Mouse (Mus musculus): ENCODE measurements at regions not wholly inside any gene's neighbourhood (a gene's known extent, or its start where the extent isn't known, plus 50 kb on each side); places are given as distances from the start of the nearest gene placed in this dataset.

- no peak overlapping the region for H3K4me2 ChIP-seq (ENCODE audit: low read length)
- no peak overlapping the region for H3K9ac ChIP-seq (replicated peaks; ENCODE audit: low read length)
- 22% methylated on average over 12 of the region's 12 CpGs for WGBS
- peaks cover 12% of the 10 kb centered on the region for H3K4me1 ChIP-seq (ENCODE audit: control insufficient read depth, insufficient read depth, low read length)
- H3K27me3 ChIP-seq (ENCODE audit: control insufficient read depth, insufficient read depth, low read length), result peaks cover 56% of the 10 kb centered on the region
- ATAC-seq (ENCODE audit: low FRiP score, low TSS enrichment), result no peak
- no peaks in the 10 kb centered on the region for H3K9me3 ChIP-seq (ENCODE audit: control insufficient read depth, low read length)
- DNase-seq, result peak; percentile 49
- no peak overlapping the region for H3K27ac ChIP-seq (replicated peaks; ENCODE audit: low read depth, low read length)
- no peaks in the 10 kb centered on the region for H3K36me3 ChIP-seq (ENCODE audit: control insufficient read depth, insufficient read depth, low read length)
- no peak overlapping the region for H3K4me3 ChIP-seq (replicated peaks; ENCODE audit: low read depth, low read length)
Observed at GRCm38 (mm10) chr16:29735371-29736008, 156.4 kb downstream of the Opa1 start.

DNA sequence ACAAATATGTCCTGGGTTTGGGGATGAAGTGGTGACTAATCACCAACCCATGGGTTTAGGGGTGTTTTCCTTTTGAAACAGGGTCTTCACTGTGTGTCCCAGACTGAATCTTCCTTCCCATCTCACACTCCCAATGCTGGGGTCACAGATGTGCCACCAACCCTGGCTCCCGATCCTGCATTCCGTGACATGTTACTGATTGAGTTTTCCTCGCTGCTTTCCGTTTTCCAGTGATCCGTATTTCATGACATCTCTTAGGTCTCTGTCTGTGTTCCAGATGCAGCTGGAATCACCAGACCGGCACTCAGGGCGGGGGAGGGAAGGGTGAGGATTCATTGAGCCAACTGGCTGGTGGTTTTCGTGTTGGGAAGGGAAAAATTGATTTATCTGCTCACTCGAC lies 157.1 kb downstream of the Opa1 start:
- no peak overlapping the region for H3K4me2 ChIP-seq (ENCODE audit: low read length)
- H3K9ac ChIP-seq (replicated peaks; ENCODE audit: low read length), result no peak overlapping the region
- ATAC-seq (ENCODE audit: low FRiP score, low TSS enrichment) (no peak), DNase-seq (no peak)
- H3K4me1 ChIP-seq (ENCODE audit: control insufficient read depth, insufficient read depth, low read length), result peaks cover 12% of the 10 kb centered on the region
- H3K27ac ChIP-seq (replicated peaks; ENCODE audit: low read depth, low read length), result no peak overlapping the region
- no peaks in the 10 kb centered on the region for H3K9me3 ChIP-seq (ENCODE audit: control insufficient read depth, low read length)
- peaks cover 48% of the 10 kb centered on the region for H3K27me3 ChIP-seq (ENCODE audit: control insufficient read depth, insufficient read depth, low read length)
- 70% methylated on average over 9 of the region's 9 CpGs for WGBS
- H3K36me3 ChIP-seq (ENCODE audit: control insufficient read depth, insufficient read depth, low read length), result no peaks in the 10 kb centered on the region
- no peak overlapping the region for H3K4me3 ChIP-seq (replicated peaks; ENCODE audit: low read depth, low read length)

DNA sequence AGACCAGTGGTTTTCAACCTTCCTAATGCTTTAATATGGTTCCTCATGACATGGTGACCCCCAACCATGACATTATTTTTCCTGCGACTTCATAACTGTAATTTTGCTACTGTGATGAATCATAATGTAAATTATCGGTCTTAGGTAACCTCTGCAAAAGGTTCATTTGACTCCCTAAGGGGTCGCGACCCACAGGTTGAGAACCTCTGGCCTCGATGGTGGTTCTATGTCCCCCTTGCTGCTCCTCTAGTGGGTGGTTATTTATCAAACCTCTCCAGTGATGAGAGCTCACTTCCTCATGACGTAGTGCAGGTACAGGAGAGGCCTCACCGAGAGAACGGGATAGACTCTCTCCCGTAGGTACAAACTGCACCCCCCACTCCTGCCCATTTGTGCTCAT lies 158.9 kb downstream of the Opa1 start:
- H3K9me3 ChIP-seq (ENCODE audit: control insufficient read depth, low read length), result no peaks in the 10 kb centered on the region
- DNase-seq (no peak), ATAC-seq (ENCODE audit: low FRiP score, low TSS enrichment) (no peak)
- WGBS, result 96% methylated on average over 9 of the region's 9 CpGs
- H3K4me2 ChIP-seq (ENCODE audit: low read length), result no peak overlapping the region
- no peaks in the 10 kb centered on the region for H3K36me3 ChIP-seq (ENCODE audit: control insufficient read depth, insufficient read depth, low read length)
- H3K4me3 ChIP-seq (replicated peaks; ENCODE audit: low read depth, low read length), result no peak overlapping the region
- peaks cover 30% of the 10 kb centered on the region for H3K27me3 ChIP-seq (ENCODE audit: control insufficient read depth, insufficient read depth, low read length)
- H3K4me1 ChIP-seq (ENCODE audit: control insufficient read depth, insufficient read depth, low read length), result peaks cover 12% of the 10 kb centered on the region
- H3K27ac ChIP-seq (replicated peaks; ENCODE audit: low read depth, low read length), result no peak overlapping the region
- H3K9ac ChIP-seq (replicated peaks; ENCODE audit: low read length), result no peak overlapping the region

GRCm38 (mm10) chr16:29742497-29743230 lies 163.5 kb downstream of the Opa1 start:
- WGBS, result 67% methylated on average over 14 of the region's 14 CpGs

GRCm38 (mm10) chr16:29745486-29745885 lies 166.4 kb downstream of the Opa1 start:
- DNase-seq (no peak), ATAC-seq (ENCODE audit: low FRiP score, low TSS enrichment) (no peak)
- Histone ChIP-seq H3K9me3 (ENCODE audit: control insufficient read depth, low read length) (no peaks in the 10 kb centered on the region; the same call in 1 of the 2 replicates), H3K4me2 (ENCODE audit: low read length) (no peak overlapping the region), H3K4me1 (ENCODE audit: control insufficient read depth, insufficient read depth, low read length) (no peaks in the 10 kb centered on the region), H3K9ac (replicated peaks; ENCODE audit: low read length) (no peak overlapping the region), H3K4me3 (replicated peaks; ENCODE audit: low read depth, low read length) (no peak overlapping the region), H3K27me3 (ENCODE audit: control insufficient read depth, insufficient read depth, low read length) (no peaks in the 10 kb centered on the region; the same call in 1 of the 2 replicates), H3K27ac (replicated peaks; ENCODE audit: low read depth, low read length) (no peak overlapping the region), H3K36me3 (ENCODE audit: control insufficient read depth, insufficient read depth, low read length) (no peaks in the 10 kb centered on the region)
- WGBS, result 85% methylated on average over 5 of the region's 5 CpGs

More at GRCm38 (mm10) chr16:29742497-29743230, 163.5 kb downstream of the Opa1 start:
- ATAC-seq (ENCODE audit: low FRiP score, low TSS enrichment) (no peak), DNase-seq (no peak)
- H3K9me3 ChIP-seq (ENCODE audit: control insufficient read depth, low read length), result no peaks in the 10 kb centered on the region
- no peaks in the 10 kb centered on the region for H3K4me1 ChIP-seq (ENCODE audit: control insufficient read depth, insufficient read depth, low read length)
- H3K27ac ChIP-seq (replicated peaks; ENCODE audit: low read depth, low read length), result no peak overlapping the region
- H3K4me3 ChIP-seq (replicated peaks; ENCODE audit: low read depth, low read length), result no peak overlapping the region
- no peaks in the 10 kb centered on the region for H3K36me3 ChIP-seq (ENCODE audit: control insufficient read depth, insufficient read depth, low read length)
- H3K4me2 ChIP-seq (ENCODE audit: low read length), result no peak overlapping the region
- no peak overlapping the region for H3K9ac ChIP-seq (replicated peaks; ENCODE audit: low read length)
- no peaks in the 10 kb centered on the region; the same call in 1 of the 2 replicates for H3K27me3 ChIP-seq (ENCODE audit: control insufficient read depth, insufficient read depth, low read length)

GRCm38 (mm10) chr16:29746245-29746644 lies 167.1 kb downstream of the Opa1 start:
- Histone ChIP-seq H3K4me1 (ENCODE audit: control insufficient read depth, insufficient read depth, low read length) (no peaks in the 10 kb centered on the region), H3K9ac (replicated peaks; ENCODE audit: low read length) (no peak overlapping the region), H3K36me3 (ENCODE audit: control insufficient read depth, insufficient read depth, low read length) (no peaks in the 10 kb centered on the region), H3K4me2 (ENCODE audit: low read length) (no peak overlapping the region), H3K4me3 (replicated peaks; ENCODE audit: low read depth, low read length) (no peak overlapping the region), H3K9me3 (ENCODE audit: control insufficient read depth, low read length) (no peaks in the 10 kb centered on the region; the same call in 1 of the 2 replicates), H3K27me3 (ENCODE audit: control insufficient read depth, insufficient read depth, low read length) (no peaks in the 10 kb centered on the region; the same call in 1 of the 2 replicates), H3K27ac (replicated peaks; ENCODE audit: low read depth, low read length) (no peak overlapping the region)
- no peak for ATAC-seq (ENCODE audit: low FRiP score, low TSS enrichment)
- WGBS, result 85% methylated on average over 4 of the region's 4 CpGs
- no peak for DNase-seq

DNA sequence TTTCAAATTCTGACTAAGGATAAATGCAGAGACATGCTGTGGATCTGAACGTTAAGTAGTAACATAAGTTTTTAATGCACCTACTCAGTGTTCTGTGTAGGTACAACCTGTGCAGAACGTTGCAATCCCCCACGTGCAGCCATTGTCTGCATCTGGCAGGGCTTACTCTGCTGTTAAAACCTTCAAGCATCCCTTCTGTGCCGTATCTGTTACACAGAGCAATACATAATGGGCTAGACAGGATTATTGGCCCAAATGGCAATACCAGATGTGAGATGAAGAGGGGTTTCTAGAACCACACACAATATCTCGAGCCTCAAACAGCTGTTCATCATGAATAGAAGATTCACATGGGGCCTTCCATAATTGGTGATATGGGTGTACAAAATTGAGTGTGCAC lies 170.0 kb downstream of the Opa1 start:
- DNase-seq (no peak), ATAC-seq (ENCODE audit: low FRiP score, low TSS enrichment) (no peak)
- Histone ChIP-seq H3K9me3 (ENCODE audit: control insufficient read depth, low read length) (no peaks in the 10 kb centered on the region; the same call in 1 of the 2 replicates), H3K4me3 (replicated peaks; ENCODE audit: low read depth, low read length) (no peak overlapping the region), H3K36me3 (ENCODE audit: control insufficient read depth, insufficient read depth, low read length) (no peaks in the 10 kb centered on the region), H3K4me1 (ENCODE audit: control insufficient read depth, insufficient read depth, low read length) (no peaks in the 10 kb centered on the region), H3K27ac (replicated peaks; ENCODE audit: low read depth, low read length) (no peak overlapping the region), H3K9ac (replicated peaks; ENCODE audit: low read length) (no peak overlapping the region), H3K27me3 (ENCODE audit: control insufficient read depth, insufficient read depth, low read length) (peaks cover 5% of the 10 kb centered on the region; the same call in 1 of the 2 replicates), H3K4me2 (ENCODE audit: low read length) (no peak overlapping the region)
- WGBS, result 75% methylated on average over 5 of the region's 5 CpGs

DNA sequence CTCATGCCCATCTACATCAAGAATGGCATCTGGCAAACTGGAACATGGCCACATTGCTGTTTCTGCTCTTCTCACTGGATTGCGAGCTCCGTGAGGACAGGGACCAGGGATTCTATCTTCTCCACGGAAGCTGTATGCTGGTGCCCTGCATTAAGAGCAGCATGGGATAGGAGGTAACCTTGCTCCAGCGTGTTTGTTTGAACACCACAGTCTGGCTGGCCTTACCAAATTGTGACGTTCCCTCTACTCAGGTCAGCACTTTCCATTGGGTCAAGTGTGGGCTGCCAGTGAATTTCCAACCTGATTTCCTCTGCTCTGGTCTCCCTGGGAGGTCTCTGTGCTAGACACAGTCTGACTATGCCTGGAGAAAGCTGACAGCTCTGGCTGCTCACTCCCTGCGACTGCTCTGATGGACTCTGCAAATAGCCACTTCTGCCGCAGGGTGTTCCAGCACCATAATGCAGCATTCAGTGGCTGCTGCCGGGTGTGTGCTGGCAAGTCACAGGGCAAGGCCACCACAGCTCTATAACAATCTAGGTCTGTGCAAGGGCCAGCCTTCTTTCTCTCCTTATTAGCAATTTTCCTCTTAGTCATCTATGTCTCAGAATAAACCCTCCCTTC lies 175.6 kb downstream of the Opa1 start:
- 69% methylated on average over 8 of the region's 8 CpGs for WGBS
- peaks cover 5% of the 10 kb centered on the region for H3K27me3 ChIP-seq (ENCODE audit: control insufficient read depth, insufficient read depth, low read length)
- H3K4me3 ChIP-seq (replicated peaks; ENCODE audit: low read depth, low read length), result no peak overlapping the region
- ATAC-seq (ENCODE audit: low FRiP score, low TSS enrichment), result no peak
- DNase-seq, result no peak
- H3K4me1 ChIP-seq (ENCODE audit: control insufficient read depth, insufficient read depth, low read length), result no peaks in the 10 kb centered on the region
- H3K27ac ChIP-seq (replicated peaks; ENCODE audit: low read depth, low read length), result no peak overlapping the region
- no peaks in the 10 kb centered on the region for H3K36me3 ChIP-seq (ENCODE audit: control insufficient read depth, insufficient read depth, low read length)
- H3K9me3 ChIP-seq (ENCODE audit: control insufficient read depth, low read length), result no peaks in the 10 kb centered on the region
- no peak overlapping the region for H3K4me2 ChIP-seq (ENCODE audit: low read length)
- H3K9ac ChIP-seq (replicated peaks; ENCODE audit: low read length), result no peak overlapping the region
